Mouse (Mus musculus) lung, adult 2 months (tissue): ENCODE measurements around the gene D630003M21Rik.

Experiments used
- CTCF ChIP-seq: fragments of 200-500 bp; IDR thresholded peaks from 2 replicates; pipeline ENCODE4 v1.5.1; 2011; ENCODE audit warnings: mild to moderate bottlenecking, low read length, control low read depth; ENCODE audit not compliant: insufficient read depth
- POLR2A ChIP-seq: fragments of 200-500 bp; IDR thresholded peaks from 2 replicates; pipeline ENCODE4 v1.6.1; 2011; ENCODE audit warnings: low read depth, mild to moderate bottlenecking, control low read depth, low read length, borderline replicate concordance; ENCODE audit errors: extremely low read depth

- TF ChIP-seq CTCF (no peak), POLR2A (no peak)
Measured at GRCm38 (mm10) chr2:158140664-158141063, 88.4 kb downstream of the D630003M21Rik start.
